Mouse (Mus musculus): ENCODE data around the gene Pdzd7. TPM values are rescaled to one million over a fixed set of nuclear protein-coding genes. Genes with fewer than 3 reads are reported as not detected.

Pdzd7 gene
- polyA plus RNA-seq, 1 experiment from 2014 or later = 0.33 TPM

DNA sequence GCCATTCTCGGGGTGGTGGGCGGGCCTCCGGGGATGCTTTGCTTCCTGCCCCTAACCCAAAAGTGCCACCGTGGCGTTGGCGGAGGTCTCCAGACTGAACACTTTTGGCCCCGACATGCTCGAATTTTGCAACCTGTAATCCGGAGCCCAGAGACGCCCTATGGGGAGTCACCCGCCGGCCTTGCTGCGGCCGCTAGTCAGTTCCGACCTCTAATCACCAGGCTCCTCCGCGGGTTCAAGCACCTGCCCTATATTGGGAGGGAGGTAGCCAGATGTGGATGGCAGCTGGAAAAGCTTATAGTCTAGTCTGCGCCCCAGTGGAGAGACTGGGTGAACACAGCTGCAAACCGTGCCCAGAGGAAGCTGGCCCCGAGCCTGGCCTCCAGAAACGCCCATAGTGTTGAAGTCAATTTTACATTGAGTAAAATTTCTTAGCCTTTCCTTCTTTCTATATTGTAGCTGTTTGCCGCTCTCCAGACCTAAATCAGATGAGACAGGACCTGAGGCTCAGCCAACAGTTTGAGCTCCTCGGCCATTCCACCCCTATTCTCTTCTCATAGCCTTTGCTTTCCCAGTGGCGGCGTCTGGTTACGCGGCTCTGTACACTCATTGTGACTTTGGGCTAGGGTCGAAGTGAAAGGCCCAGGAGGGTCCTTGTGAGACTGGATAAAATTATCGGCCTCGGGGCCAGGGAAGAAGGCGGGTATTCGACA, 30.0 kb upstream of the Pdzd7 start:
- no peaks in the 10 kb centered on the region for H3K36me3 ChIP-seq (ENCODE audit: control insufficient read depth, insufficient read depth, low read length)
- WGBS = 1% methylated on average over 32 of the region's 32 CpGs
- H3K27ac ChIP-seq (replicated peaks) = peak overlapping the region; percentile 98
- H3K9me3 ChIP-seq (ENCODE audit: control insufficient read depth, low read length) = no peaks in the 10 kb centered on the region
- ATAC-seq (ENCODE audit: low FRiP score, low TSS enrichment) (peak; percentile 33), DNase-seq (ENCODE audit: low spot score) (no peak)
- H3K4me2 ChIP-seq (replicated peaks; ENCODE audit: low read depth) = peak overlapping the region; percentile 95
- peaks cover 17% of the 10 kb centered on the region for H3K4me1 ChIP-seq (replicated peaks; ENCODE audit: control insufficient read depth, insufficient read depth)
- peak overlapping the region; percentile 75 for H3K4me3 ChIP-seq (ENCODE audit: low read depth, low read length)
- H3K27me3 ChIP-seq (ENCODE audit: control insufficient read depth, insufficient read depth, low read length) = peaks cover 14% of the 10 kb centered on the region; the same call in 1 of the 2 replicates
- TF ChIP-seq CTCF (IDR thresholded peaks at IDR 0.05; ENCODE audit: low read depth) = peak; percentile 21; the same call in 1 of the 2 replicates
- no peak for TF ChIP-seq EP300 (optimal IDR thresholded peaks at IDR 0.05)
- peak overlapping the region; percentile 94 for H3K9ac ChIP-seq (ENCODE audit: low read length)

DNA sequence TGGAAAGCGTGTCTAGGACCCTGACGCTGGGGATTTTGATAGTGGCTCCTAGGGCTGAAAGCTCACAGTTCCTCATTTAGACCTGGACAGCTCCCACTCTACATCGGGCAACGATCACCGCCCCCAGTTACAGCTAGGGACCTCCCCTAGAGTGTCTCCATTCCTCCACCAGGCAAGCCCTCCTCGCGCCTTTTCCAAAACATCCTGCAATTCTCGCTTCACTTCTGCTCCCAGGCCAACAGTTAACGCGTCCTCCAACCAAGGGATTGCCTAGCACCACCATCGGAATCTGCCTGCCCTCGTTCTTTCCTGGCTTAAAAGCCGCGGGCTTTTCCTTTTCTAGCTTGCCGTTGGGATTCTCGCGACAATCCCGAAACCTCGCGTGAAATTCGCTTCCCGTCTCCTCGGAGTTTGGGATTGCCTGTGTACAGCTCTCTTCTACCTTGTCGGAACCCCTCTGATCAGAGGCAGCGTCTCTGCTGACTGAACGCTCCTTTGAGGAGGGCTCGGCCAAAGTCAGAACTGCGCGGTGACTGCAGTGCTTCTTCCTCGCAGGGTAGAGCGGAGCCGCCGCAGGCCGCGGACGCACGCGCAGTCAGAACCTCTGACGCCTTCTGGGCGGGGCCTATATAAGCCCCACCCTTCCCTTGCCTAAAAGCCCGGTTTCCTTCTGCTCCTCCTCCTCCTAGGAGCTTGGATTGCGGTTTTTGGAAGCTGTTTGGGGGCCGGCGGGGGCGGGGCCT, 29.2 kb upstream of the Pdzd7 start, which contains the start of gene Kazald1:
Gene Kazald1, plus strand, starts transcription at position 662 of the 743 bp plus-strand sequence.
- no peaks in the 10 kb centered on the region for H3K9me3 ChIP-seq (ENCODE audit: control insufficient read depth, low read length)
- H3K36me3 ChIP-seq (ENCODE audit: control insufficient read depth, insufficient read depth, low read length) = no peaks in the 10 kb centered on the region
- ATAC-seq (ENCODE audit: low FRiP score, low TSS enrichment) = peak; percentile 81
- TF ChIP-seq CTCF (IDR thresholded peaks at IDR 0.05; ENCODE audit: low read depth) (no peak), EP300 (optimal IDR thresholded peaks at IDR 0.05) (peak; percentile 99)
- peak within 1 kb of the TSS; percentile 95 for H3K4me2 ChIP-seq (replicated peaks; ENCODE audit: low read depth)
- peaks cover 14% of the 10 kb centered on the region; the same call in 1 of the 2 replicates for H3K27me3 ChIP-seq (ENCODE audit: control insufficient read depth, insufficient read depth, low read length)
- H3K4me3 ChIP-seq (ENCODE audit: low read depth, low read length) = peak within 1 kb of the TSS; percentile 75
- DNase-seq (ENCODE audit: low spot score) = peak; percentile 92
- peak within 1 kb of the TSS; percentile 98 for H3K27ac ChIP-seq (replicated peaks)
- peaks cover 11% of the 10 kb centered on the region for H3K4me1 ChIP-seq (replicated peaks; ENCODE audit: control insufficient read depth, insufficient read depth)
- H3K9ac ChIP-seq (ENCODE audit: low read length) = peak within 1 kb of the TSS; percentile 94
- WGBS = under 1% methylated on average over 45 of the region's 45 CpGs

DNA sequence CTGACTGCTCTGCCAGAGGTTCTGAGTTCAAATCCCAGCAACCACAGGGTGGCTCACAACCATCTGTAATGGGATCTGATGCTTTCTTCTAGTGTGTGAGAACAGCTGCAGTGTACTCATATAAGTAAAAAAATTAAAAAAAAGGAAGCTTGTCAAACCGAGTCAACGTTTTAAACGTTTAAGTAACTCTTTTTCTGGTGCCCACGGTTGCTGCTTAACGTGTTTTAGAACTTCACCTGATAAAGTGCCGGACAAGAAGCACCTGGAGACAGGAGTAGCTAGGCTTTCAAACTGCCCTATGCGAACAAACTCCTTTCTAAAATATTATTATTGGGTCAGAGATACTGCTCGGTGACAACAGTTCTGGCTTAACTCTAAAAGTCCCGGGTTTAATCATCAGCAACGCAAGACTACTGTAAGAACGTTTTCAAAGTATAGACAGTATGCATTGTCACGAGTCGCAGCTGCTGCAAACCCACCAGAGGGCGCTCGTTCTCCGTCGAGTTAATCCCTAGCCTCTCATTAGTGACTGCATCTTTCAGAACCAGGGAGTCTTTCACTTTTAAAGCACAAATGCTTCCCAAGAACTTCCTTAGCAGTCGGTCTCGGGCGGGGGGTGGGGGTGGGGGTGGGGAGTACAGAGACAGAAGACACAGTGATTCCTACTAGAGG, 28.5 kb upstream of the Pdzd7 start:
- peaks cover 14% of the 10 kb centered on the region; the same call in 1 of the 2 replicates for H3K27me3 ChIP-seq (ENCODE audit: control insufficient read depth, insufficient read depth, low read length)
- peak; percentile 36; the same call in 1 of the 2 replicates for ATAC-seq (ENCODE audit: low FRiP score, low TSS enrichment)
- no peaks in the 10 kb centered on the region for H3K36me3 ChIP-seq (ENCODE audit: control insufficient read depth, insufficient read depth, low read length)
- DNase-seq (ENCODE audit: low spot score) = peak; percentile 89
- H3K27ac ChIP-seq (replicated peaks) = peak overlapping the region; percentile 98
- peaks cover 10% of the 10 kb centered on the region for H3K4me1 ChIP-seq (replicated peaks; ENCODE audit: control insufficient read depth, insufficient read depth)
- H3K9me3 ChIP-seq (ENCODE audit: control insufficient read depth, low read length) = no peaks in the 10 kb centered on the region
- H3K4me2 ChIP-seq (replicated peaks; ENCODE audit: low read depth) = peak overlapping the region; percentile 95
- TF ChIP-seq CTCF (IDR thresholded peaks at IDR 0.05; ENCODE audit: low read depth) (peak; percentile 84), EP300 (optimal IDR thresholded peaks at IDR 0.05) (no peak)
- H3K4me3 ChIP-seq (ENCODE audit: low read depth, low read length) = peak overlapping the region; percentile 75
- 6% methylated on average over 20 of the region's 20 CpGs for WGBS
- H3K9ac ChIP-seq (ENCODE audit: low read length) = peak overlapping the region; percentile 94

DNA sequence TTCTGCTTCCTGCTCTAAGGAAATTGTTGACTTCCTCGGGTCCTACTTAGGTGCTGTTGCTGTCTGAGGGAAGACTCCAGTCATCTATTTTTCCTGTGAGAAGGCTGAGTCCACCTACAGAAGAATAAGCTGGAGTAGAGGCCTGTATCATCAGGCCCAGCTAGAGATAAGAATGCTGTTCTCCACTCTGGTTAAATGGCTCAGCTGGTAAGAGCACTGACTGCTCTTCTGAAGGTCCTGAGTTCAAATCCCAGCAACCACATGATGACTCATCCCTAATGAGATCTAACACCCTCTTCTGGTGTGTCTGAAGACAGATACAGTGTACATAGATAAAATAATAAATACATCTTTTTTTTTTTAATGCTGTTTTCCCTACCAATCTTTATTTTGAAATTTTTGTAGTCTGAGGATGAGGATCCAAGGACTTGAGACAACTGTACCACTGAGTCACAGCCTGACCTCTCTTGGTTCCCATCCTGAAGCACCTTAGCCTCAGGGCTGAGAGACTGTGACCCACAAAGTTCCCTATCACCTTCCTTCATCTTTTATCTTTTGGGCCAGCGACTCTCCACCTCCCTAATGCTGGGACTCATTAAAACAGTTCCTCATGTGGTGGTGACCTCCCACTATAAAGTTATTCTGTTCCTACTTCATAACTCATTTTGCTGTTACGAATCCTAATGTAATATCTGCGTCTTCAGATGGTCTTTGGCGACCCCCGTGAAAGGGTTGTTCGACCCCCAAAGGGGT, 22.4 kb upstream of the Pdzd7 start:
- H3K9ac ChIP-seq (ENCODE audit: low read length) = no peak overlapping the region
- H3K9me3 ChIP-seq (ENCODE audit: control insufficient read depth, low read length) = no peaks in the 10 kb centered on the region
- H3K27me3 ChIP-seq (ENCODE audit: control insufficient read depth, insufficient read depth, low read length) = peaks cover 3% of the 10 kb centered on the region; the same call in 1 of the 2 replicates
- no peak overlapping the region for H3K4me3 ChIP-seq (ENCODE audit: low read depth, low read length)
- no peak overlapping the region for H3K27ac ChIP-seq (replicated peaks)
- H3K36me3 ChIP-seq (ENCODE audit: control insufficient read depth, insufficient read depth, low read length) = no peaks in the 10 kb centered on the region
- WGBS = 84% methylated on average over 7 of the region's 7 CpGs
- TF ChIP-seq EP300 (optimal IDR thresholded peaks at IDR 0.05) (no peak), CTCF (IDR thresholded peaks at IDR 0.05; ENCODE audit: low read depth) (no peak)
- DNase-seq (ENCODE audit: low spot score) (no peak), ATAC-seq (ENCODE audit: low FRiP score, low TSS enrichment) (no peak)
- no peak overlapping the region for H3K4me2 ChIP-seq (replicated peaks; ENCODE audit: low read depth)
- H3K4me1 ChIP-seq (replicated peaks; ENCODE audit: control insufficient read depth, insufficient read depth) = no peaks in the 10 kb centered on the region

DNA sequence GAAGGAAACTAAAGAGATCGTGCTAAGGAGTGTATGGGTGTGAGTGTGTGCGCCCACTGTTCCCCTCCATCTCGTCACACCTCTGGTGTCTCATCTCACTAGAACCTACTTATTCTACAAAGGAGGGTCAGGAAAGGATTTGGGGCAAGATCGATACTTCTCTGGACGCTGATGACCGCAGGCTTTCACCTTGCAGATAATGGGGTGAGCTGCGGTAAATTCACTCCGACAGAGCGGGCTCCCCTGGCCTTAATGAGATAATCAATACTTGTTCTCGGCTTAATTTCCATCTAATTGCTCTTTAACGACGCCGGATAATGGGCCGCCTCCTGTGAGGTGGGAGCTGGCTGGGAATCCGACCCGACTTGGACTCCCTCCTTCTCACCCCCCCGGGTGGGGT, 21.7 kb upstream of the Pdzd7 start:
- no peak for DNase-seq (ENCODE audit: low spot score)
- Histone ChIP-seq H3K4me2 (replicated peaks; ENCODE audit: low read depth) (no peak overlapping the region), H3K9me3 (ENCODE audit: control insufficient read depth, low read length) (no peaks in the 10 kb centered on the region), H3K27me3 (ENCODE audit: control insufficient read depth, insufficient read depth, low read length) (peaks cover 3% of the 10 kb centered on the region; the same call in 1 of the 2 replicates), H3K9ac (ENCODE audit: low read length) (no peak overlapping the region), H3K27ac (replicated peaks) (no peak overlapping the region), H3K36me3 (ENCODE audit: control insufficient read depth, insufficient read depth, low read length) (no peaks in the 10 kb centered on the region), H3K4me3 (ENCODE audit: low read depth, low read length) (no peak overlapping the region), H3K4me1 (replicated peaks; ENCODE audit: control insufficient read depth, insufficient read depth) (no peaks in the 10 kb centered on the region)
- WGBS = 34% methylated on average over 17 of the region's 17 CpGs
- no peak for ATAC-seq (ENCODE audit: low FRiP score, low TSS enrichment)
- no peak for TF ChIP-seq CTCF (IDR thresholded peaks at IDR 0.05; ENCODE audit: low read depth)
- TF ChIP-seq EP300 (optimal IDR thresholded peaks at IDR 0.05) = no peak
